Mouse (Mus musculus) common myeloid progenitor, adult 5-6 weeks (primary cell): ENCODE measurements at regions not wholly inside any gene's neighbourhood (a gene's known extent, or its start where the extent isn't known, plus 50 kb on each side); places are given as distances from the start of the nearest gene placed in this dataset.

Experiments
- ATAC-seq: replicated peaks from 2 replicates; pipeline ENCODE4 v1.8.0; 2016; ENCODE audit warnings: low read depth, mild to moderate bottlenecking, moderate TSS enrichment, inconsistent platforms; ENCODE audit not compliant: poor library complexity, severe bottlenecking

DNA sequence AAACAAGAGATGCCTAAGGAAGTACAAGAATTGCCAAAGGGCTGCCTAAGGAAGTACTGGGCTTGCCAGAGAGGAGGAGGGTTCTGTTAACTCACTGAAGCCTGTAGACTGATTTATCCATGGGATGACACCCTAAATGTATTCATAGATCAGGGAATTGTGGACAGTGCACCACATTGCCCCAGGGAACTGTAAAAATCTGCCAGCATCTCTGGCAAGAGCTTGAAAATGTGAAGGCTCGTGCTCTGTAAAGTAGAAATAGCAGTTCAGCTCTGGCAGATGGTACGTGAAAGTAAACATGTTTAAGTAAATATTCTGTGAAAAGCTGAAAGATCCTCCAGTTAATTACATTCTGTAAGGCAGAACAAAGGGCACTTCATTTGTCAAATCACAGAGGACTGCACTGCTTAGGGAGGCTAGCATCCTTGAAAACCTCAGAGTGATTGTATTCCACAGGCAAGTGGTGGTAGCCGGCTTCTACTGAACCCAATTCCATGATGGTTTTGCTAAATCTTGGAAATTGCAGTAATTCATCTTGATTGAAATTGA lies 445.9 kb upstream of the Grin3a start:
- no peak for ATAC-seq

DNA sequence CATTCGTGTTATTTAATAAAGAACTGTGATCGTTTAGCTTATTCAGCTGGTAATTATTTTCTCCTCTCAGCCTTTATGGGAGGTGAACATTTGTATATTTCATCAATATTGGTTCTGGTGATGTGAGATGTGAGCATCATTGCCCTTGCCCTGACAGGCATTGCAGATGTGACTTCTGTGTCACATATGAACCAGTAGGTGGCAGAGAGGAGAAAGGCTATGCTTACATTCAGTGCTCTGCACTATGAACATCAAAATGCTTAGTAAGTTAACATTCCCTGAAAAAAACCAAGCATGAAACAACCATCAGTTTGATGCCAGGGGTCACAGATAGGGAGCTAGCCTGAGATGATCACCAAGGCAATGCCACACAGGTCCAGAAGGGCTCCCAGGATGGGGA lies 441.1 kb upstream of the Grin3a start:
- ATAC-seq = no peak

DNA sequence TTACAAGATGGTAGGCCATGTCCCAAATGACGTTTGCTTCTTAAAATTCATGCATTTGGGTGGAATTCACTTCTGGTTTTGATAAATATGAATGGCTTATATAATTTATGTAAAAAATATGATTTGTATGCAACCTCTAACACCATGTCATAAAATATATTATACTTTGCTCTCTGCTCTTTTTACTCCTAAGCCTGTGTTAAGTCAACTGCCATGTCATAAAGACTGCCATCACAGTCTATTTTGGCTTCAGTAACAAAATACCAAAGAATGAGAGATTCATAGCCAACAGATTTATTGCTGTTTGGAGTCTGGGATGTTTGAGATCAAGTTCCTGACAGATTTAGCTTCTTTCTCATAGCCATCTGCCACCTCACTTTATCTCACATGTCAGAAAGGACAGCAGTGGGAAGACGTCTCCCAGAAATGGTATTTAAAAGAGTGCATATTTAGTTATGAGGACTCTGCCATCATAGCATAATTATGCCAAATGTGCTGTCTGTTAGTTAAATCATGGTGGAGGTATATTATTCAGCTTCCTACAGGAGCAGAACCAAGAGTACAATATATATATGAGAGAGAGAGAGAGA lies 413.6 kb upstream of the Grin3a start:
- no peak for ATAC-seq

DNA sequence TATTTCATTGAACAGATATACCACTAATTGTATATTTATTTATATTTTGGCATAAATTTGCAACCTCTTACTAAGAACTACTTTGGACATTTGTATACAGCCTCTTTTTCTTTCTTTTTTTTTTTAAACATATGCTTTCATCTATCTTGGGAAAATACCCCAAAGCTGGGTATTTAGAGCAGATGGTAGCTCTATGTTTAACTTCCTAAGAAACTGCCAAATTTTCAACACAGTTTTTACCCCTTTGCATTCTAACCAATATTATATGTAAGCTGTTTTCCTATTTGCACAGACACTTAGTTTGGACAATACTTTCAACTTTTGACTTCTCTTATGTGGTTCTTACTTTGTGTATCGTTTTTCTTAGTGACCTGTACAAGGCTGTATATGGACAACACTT lies 396.5 kb upstream of the Grin3a start:
- no peak for ATAC-seq

DNA sequence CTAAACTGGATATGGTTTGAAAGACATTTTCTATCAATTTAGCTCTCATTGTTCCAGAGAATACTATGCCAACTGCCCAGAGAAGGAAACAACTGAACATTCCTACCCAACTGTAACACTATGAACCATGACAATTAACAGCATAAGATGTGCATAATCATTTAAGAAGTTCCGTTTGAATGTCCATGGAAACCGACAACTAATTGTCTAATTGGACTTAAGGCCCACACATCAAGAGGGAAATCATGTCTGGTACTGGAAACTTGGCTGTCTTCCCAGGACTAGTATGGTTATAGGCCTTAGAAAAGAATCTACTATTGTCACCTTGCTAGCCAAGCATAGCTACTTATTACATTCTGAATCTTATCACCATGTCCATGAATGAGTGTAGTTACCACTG lies 395.4 kb upstream of the Grin3a start:
- no peak for ATAC-seq

DNA sequence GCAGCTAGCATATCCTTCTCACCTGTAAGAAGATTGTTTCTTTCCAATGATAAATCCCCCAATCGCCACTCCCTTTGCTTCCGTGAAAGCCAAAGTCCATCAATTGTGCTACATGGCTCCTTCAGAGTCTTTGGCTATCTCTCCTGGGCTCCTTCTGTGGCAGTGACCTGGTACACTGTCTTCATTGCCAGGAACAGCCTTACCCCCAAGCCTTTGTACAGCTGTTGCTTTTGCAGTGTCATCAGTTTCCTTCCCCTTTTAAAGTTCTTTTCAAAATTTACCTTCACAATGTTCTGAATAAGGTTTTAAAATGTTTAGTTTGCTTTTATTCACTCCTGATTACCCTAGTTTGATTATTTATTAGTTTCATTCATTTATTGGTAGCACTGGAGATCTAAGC lies 393.8 kb upstream of the Grin3a start:
- peak; percentile 54; the same call in 1 of the 2 replicates for ATAC-seq

DNA sequence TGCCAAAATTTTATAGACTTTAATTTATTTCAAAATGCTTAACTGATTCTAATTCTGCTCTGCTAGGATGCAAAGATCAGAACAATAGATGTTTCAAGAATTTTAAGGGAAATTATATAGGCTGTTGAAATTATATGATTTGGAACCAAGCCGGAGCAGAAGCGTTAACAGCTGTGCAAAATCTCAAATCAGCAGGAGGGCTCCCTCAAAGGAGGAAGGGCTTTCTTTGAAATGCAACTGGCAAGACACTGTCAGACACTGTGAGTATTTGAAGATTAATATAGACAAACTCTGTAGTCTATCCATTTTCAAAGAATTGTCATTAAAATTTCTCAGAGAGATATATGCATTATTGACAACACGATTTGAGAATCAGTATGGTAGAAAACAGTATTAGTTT lies 389.9 kb upstream of the Grin3a start:
- ATAC-seq = no peak

DNA sequence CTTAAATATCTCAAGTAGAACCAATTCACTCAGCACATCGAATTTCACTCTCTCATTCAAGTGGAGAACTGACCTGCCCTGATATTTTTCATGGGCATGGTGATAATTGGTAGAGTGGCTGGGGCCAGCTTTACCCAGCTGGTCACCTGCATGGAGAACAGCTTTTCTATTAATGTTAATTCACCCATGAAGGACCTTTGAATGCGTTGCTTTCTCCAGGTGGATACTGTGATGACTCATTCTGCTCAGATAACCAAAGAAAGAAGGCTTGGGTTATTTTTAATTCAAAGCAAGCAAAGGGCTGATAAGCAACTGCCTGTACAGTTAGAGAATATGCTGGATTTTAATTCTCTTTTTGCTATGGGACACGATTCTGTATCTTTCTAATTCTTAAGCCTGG lies 357.8 kb upstream of the Grin3a start:
- ATAC-seq = no peak

DNA sequence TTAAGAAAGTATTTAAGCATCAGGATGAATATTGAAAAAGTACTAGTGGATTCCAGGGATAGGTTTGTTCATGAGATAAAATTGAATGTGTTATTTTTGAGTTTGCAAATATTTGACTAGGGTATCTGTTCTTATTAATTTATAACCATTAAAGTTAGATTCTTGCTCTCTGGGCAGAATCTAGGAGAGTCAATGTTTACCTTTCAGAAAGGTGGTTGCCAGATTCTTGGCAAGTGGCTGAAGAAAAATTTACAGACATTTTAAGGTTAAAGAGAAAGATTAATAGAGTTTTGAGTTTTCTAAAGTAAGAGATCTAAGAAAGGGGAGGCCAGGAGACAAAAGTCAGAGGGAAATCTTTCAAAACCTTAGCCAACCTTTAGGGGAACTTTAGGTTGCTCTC lies 331.7 kb upstream of the Grin3a start:
- ATAC-seq = no peak

DNA sequence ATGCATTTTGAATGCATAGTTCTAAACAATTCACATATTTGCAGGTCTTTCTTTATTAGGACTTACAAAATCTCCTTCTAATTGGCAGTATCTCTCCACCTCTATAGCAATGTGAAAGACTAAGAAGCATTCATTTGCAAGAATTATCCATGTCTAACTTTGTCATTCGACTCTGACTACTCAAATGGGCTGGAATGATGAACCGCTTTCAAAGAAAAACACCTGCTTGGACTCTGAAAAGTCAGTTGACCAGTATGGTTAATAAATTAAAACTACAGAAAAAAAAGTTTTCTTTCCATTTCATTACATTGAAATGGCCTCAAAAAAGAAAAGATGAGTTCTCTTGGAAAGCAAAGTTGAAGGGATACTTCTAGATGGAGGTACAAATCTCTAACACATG lies 331.1 kb upstream of the Grin3a start:
- no peak for ATAC-seq

DNA sequence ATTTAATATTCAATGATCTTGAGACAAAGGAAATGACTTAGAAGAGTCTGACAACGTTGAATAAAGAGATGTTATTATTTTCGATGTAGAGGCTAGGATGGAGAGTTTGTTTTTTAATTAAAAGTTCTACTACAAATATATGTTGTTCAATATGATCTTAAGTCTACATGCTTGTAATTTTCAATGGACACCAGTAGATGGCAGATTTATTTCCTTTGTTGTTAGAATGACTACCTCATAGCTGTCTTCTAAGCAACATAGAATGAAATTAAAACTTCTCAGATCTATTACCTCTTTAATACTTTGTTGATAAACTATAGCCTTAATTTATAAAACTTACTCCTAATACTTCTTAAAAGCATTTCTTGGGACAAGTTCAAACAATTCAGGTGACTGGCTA lies 315.3 kb upstream of the Grin3a start:
- no peak for ATAC-seq

DNA sequence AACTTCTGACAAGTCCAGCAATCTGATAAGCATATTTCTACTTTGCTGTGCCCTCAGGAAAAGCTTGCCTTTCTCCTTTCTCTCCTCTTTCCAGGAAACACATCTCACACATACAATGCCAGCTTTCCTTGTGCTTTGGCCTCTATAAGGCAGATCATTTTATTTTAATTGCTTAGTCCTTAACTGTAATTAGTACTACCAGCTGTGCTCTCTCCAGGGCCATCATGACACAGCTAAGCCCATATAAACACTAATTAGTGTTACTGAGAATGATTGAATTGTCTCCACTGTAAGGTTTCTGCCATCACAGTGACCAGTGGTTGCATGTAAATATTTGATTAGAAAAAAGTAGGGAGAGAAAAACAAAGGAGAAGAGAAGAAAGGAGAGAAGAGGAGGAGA lies 300.4 kb upstream of the Grin3a start:
- ATAC-seq = no peak

DNA sequence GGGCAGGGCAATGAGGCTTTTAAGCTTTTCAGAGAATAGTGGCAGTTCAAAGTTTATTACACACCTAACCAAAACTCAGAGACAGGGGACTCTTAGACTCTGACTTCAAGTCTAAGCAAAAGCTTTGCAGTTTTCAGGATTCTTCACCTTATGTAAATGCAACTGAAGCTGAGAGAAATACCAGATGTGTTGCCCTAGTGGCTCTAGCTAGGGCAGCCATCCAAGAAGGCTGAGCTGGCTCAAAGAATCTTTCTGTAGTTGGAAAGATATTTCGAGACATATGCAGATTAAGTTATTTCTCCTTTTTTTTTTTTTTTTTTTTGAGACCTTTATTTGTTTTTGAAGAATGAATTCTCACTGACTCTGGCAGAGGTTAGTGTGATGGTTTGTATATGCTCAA lies 284.7 kb upstream of the Grin3a start:
- no peak for ATAC-seq

DNA sequence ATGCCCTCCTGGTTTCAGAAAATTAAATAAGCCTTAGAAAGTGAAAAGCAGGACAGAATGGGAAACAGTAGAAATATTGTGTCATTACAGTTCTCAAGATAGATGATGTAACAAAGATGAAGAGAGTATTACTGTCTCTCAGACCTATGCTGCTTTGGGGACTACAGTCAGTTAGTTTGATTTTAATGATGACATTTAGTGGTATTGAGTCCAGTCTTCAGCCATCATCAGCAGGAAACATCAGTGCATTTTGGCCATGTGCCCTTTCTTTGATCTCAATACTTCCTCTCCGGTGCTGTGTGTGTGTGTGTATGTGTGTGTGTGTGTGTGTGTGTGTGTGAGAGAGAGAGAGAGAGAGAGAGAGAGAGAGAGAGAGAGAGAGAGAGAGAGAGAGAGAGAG lies 261.0 kb upstream of the Grin3a start:
- ATAC-seq = 0 out of 2 replicates have a peak, but pooled peaks have one; percentile 15

DNA sequence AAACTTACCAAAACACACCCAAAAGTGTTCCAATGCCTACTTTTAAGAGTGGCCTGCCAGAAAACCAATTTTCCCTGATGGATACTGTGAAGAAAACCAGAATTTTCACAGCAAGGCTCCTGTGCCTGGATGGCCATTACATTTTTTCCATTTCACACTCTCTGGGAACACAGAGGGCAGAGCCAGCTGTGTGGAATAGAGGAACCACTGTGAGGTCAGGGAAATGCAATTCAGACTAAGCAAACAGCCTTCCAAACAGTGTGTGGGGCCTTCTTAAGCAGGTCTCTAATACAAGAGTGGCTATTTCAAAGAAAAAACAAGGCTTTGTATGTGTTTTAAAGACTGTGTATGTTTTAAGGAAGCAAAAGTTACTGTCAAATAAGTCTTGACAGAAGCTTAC lies 242.3 kb upstream of the Grin3a start:
- no peak for ATAC-seq

DNA sequence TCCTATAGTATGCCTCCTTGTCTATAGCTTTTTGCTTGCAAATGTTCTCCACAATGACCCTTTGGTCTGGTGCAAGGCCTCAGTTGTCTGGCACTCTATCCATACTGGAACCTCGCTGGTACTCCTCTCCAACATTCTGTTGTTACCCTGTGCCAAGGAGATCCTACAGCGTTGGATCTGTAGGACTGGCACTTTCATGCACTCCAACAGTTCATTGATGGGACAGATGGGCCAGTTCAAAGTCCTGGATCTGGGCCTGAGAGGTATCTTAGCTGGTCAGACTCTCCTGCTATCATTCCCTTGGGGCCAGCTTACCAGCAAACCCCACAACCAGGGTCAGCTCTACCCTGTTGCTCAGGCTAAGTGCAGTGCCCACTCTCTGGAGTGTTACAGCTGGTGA lies 241.1 kb upstream of the Grin3a start:
- ATAC-seq = no peak

DNA sequence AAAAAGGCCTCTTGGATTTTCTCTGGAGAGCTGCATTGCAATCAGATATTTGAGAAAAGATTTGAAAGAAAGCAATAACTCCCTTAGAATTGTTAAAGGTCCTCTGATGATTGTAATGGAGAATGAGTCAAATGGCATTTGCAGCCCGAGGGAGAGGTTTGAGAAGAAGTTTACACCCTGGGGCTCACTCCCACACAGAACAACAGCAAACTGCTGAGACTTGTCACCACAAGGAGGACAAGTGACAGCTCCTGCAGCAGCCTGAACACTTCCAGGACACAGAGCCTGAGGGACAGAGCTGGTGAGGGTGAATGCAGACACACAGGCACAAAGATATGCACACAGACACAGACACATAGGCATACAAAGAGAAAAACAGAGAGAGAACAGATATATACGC lies 210.0 kb upstream of the Grin3a start:
- ATAC-seq = no peak

DNA sequence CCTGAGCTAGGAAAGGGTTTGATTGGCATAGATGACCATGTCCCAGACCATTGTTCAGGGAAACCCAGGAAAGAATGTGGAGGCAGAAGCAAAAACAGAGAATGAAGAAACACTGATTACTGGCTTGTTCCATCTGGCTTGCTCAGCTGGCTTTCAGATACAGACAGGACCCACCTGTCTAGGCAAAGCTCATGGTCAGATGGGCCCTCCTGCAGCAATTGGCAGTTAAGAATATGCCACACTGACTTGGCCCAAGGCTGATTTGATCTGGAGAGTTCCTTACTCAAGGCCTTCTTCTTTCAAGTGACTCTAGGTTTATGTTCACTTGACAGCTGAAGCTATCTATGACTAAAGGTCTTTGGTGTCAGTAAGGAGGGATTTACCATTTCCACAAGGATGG lies 195.9 kb upstream of the Grin3a start:
- ATAC-seq = no peak

DNA sequence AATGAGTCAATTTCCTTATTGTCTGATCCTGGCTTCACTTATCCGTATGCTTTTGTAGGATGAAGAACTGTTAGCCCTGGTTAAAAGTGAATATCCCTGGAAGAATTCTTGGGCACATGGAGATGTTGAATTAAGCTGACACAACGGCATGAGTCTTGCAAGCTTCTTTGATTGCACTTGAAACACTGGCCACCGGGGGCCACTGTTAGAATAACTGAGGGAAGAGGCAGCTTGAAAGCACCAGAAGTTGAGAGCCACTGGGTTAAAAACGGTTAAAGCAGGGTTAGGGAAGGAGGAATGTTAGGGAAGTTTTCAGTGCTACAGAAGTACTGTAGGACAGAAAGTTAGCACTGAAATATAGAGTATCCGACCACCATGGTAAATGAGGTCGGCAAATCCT lies 190.5 kb upstream of the Grin3a start:
- ATAC-seq = no peak

DNA sequence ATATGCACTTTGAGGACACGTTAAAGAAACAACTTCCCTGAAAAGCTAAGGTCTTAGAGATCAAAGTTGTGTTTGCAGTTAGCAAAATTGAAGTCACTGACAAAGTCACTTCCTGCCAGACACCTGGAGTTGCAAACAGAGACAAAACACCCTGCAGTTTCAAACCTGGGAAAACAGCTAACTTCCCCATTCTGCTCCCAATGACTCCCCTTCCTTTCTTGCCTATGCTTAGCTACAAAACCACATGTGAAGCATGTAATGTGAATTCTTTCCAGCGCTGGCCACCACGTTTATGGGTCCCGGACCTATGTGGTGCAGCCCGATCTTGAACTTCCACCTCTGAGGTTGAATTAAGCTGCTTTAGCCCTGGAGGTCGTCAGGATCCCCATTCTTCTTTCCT lies 179.8 kb upstream of the Grin3a start:
- 0 out of 2 replicates have a peak, but pooled peaks have one; percentile 29 for ATAC-seq
